Mouse (Mus musculus) bone marrow macrophage, adult 2 months (primary cell): ENCODE data around the gene Gm28051.

Experiments
- CTCF ChIP-seq: IDR thresholded peaks from 2 replicates; pipeline ENCODE4 v1.5.1; 2012; ENCODE audit warnings: low read depth, mild to moderate bottlenecking, low read length, moderate library complexity
- POLR2A ChIP-seq: IDR thresholded peaks from 2 replicates; pipeline ENCODE4 v1.6.1; 2012; ENCODE audit warnings: mild to moderate bottlenecking, low read depth, low read length, borderline replicate concordance

DNA sequence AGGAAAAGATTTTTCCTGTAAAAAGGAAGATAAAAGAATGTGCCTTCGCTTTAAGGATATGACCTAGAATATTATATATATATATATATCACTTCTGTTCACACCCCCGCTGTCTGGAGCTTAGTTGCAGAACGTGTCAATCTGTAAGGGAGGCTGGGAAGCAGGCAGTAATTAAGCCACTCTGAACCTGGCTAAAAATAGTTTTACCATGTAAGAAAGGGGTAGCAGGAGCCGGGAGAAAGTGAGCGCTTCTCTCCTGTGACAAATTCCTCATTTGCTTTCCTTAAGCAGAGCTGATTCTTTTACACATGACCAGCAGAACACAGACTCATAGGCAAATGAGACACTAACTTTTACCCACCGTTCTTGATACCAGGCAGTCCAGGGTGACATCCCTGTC is 33.7 kb downstream of the Gm28051 start:
- TF ChIP-seq CTCF = no peak
- TF ChIP-seq POLR2A = no peak
